Mouse (Mus musculus) gastrocnemius, adult 18-20 months (tissue): ENCODE measurements around the gene Slc17a4. TPM values are rescaled to one million over a fixed set of nuclear protein-coding genes. Genes with fewer than 3 reads are reported as not detected.

Experiments used
- DNase-seq: peaks from one replicate; pipeline ENCODE4 v3.0.0; 2021; ENCODE audit warnings: low spot score
- long read RNA-seq, 2 experiments: library from polyadenylated mRNA; stranded (forward); transcript quantifications; one replicate each; pipeline ENCODE4 v2.0.0; 2021
- total RNA-seq, 2 experiments: library from RNA; stranded (reverse); gene quantifications; 2 replicates each; pipeline ENCODE4 v1.2.3; 2021

Slc17a4 gene
- under 1 TPM in 1 of 2 experiments, not detected in 1; 0.09 TPM for total RNA-seq
- long read RNA-seq, experiment 1, result 0 reads
- long read RNA-seq, experiment 2, result 0 reads

DNA sequence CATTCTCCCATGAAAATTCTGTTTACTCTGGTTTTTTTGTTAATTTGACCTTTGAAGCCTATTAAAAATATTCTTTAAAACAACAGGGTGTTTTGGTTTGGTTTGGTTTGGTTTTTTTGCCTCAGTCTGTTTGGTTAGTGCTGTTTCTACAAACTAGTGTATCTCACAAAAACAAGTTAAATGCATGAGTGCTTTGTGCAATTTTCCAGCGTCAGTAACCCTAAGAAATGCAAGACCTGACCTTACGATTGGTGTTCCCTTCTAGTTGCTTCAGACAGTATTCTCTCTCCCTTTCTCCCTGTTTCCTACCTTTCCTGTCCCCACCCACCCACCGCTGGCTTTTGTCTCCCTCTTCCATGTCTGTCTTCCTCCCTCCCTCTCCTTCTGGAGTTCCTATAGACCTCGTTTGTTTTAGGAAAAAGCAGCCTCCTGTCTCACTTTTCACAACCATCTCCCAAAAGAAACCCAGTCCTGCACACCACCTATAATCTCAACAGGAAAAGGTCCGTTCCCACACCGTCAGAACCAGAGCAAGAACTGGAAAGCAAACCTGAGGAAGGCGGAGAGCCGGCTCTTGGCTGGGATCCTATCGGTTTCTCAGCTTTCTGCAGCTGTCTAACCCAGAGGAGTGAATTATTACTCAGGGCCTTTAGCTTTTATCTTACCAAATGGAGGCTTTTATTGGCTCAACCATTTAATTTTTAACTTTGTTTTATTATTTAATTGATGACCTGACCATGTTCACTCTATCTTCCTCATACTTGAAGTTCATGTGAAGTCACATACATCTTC, at the start of gene Slc17a4:
Gene Slc17a4, minus strand, starts transcription at position 634 of the 792 bp plus-strand sequence.
- DNase-seq, result no peak

DNA sequence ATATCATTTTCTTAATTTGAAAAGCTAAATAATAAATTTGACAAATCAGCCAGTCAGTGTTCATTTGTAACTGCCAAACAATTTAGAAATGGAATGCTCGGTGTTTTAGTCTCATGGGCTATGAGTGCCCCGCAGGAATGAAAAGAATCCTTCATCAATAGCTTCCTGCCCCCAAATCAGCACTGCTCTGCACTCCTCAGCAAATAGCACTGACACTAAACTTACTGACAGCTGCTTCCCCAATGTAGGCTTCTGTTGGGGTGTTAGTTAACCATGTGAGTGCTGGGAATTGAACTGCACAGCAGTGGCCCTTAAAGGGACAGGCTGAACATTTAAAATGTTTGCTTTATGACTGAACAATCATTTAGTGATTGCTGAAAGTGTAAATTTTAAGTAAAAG, 45.0 kb upstream of the Slc17a4 start:
- no peak for DNase-seq

DNA sequence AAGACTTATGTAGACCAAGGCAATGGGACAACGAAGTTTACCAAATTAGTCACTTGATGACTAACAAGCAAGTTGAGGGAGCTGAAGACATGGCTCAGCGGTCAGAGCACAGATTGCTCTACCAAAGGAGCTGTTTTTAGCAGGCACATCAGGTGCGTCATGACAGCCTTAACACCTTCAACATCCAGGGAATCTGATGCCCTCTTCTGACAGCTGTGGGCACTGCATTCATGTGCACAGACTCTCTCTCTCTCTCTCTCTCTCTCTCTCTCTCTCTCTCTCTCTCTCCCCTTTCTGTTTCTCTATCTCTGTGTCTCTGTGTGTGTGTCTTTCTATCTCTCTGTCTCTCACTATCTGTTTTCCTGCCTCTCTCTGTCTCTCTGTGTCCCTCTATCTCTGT, 36.1 kb upstream of the Slc17a4 start:
- peak; percentile 7 for DNase-seq

DNA sequence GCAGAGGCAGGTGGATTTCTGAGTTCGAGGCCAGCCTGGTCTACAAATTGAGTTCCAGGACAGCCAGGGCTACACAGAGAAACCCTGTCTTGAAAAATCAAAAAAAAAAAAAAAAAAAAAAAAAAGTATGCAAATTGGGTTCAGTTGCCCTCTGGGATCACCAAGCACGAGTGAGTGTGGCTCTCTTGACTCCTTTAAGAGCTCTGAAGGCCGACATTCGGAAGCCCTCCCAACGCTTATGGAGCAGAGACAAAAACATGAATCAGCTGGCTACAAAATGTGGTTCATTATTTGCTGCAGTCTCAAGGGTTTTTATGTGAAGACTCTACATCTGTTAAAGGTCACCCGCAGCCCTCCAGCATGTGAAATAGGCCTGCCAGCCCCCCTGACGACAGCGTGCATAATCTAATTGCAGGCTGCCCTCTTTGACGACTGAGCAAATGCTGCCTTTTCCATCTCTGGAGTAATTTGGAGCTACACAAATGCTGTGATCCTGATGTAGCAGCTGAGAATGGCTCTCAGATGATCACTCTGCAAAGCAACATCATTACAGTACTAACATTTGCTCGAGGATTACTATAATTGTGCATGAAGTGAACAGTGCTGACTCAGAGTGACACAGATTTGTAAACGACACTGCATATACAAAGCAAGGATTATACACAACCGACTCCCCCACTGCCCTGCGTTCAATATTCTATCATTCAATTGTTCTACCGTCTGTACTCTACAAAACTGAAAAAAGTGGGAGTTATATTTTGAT, 34.9 kb upstream of the Slc17a4 start:
- DNase-seq, result no peak

DNA sequence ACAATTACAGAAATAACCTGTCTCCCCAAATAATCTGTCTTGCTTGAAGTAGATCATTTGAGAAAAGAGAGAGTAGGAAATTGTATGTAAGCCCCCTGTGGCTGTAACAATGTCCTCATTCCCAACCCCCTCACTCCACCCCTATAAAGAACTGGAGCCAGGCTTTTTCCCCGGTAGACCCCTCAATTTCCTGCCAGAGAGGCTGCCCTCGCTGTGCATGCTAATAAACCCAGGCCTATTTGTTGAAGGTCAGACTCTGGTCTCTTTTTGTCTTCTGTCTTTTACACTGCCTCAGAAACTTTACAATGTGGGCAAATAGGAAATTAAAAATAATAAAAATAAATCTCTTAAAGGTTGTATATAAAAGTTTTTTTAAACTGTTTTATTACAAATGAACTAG, 31.4 kb upstream of the Slc17a4 start:
- DNase-seq, result no peak

DNA sequence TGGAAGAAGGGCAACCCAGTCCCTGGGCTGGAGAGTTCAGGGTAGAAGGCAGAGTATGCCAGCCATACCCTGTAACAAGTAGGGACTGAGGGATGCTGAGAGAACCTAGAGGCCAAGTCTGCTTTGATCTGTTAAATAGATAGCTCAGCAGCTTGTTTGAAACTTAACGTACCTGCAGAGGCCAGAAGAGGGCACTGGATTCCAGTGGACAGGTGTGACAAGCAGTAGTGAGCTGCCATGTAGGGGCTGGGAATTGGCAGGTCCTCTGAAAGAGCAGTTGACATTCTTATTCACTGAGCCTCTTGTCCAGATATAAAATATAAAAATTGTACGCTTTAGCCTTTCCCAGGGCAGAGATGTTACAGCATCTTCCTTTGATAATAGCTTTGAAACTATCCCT, 28.1 kb upstream of the Slc17a4 start:
- no peak for DNase-seq

DNA sequence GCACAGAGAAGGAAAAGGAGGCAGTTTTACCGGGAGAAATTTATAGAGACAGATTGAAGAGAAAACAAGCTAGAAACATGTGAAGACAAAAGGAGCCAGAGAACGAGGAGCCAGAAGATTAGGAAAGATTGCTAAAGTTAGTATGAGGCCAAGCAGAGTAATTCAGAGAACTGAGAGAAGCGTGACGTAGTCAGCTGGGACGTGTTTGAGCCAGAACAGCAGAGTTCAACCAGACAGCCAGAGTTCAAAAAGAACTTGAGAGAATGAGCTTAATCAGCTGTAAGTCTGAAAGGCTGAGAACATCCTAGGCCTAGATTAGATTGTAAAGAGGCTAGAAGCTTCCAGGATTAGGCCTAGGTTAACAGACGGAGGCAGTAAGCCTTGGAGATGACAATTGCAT, 25.5 kb upstream of the Slc17a4 start:
- DNase-seq, result peak; percentile 9

DNA sequence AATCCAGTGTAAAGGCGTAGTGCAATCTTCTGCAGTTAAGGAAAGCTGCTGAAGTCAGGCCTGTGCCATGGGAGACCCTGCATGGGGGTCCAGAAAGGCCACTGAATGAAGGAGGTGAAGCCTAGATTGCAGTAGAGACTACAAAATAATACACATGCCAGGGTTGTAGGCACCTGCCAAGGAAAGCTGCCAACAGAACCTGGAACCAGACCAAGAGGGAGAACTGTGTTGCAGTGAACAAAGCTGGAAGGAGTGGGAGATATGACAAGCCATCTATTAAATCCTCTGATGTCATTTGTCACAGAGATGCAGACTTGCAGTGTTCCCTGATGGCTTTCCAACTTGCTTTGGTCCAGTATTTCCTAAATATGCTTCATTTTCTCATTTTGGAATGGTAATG, 23.9 kb upstream of the Slc17a4 start:
- no peak for DNase-seq

DNA sequence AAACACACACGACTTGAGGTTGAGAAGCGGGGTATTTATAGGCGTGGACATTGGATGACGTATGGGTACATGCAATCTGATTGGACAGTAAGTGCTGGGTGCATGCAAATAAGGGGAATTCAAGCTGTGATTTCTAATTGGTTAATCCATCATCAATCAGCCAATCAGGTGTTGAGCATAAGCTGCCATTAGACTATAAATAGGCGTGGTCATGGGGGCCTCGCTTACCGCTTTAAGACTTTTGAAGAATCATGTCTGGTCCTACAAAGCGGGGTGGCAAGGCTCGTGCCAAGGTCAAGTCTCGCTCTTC, 19.4 kb upstream of the Slc17a4 start, which contains the start of gene Hist1h2aa:
Gene Hist1h2aa, plus strand, starts transcription at position 252 of the 310 bp plus-strand sequence.
- no peak for DNase-seq

DNA sequence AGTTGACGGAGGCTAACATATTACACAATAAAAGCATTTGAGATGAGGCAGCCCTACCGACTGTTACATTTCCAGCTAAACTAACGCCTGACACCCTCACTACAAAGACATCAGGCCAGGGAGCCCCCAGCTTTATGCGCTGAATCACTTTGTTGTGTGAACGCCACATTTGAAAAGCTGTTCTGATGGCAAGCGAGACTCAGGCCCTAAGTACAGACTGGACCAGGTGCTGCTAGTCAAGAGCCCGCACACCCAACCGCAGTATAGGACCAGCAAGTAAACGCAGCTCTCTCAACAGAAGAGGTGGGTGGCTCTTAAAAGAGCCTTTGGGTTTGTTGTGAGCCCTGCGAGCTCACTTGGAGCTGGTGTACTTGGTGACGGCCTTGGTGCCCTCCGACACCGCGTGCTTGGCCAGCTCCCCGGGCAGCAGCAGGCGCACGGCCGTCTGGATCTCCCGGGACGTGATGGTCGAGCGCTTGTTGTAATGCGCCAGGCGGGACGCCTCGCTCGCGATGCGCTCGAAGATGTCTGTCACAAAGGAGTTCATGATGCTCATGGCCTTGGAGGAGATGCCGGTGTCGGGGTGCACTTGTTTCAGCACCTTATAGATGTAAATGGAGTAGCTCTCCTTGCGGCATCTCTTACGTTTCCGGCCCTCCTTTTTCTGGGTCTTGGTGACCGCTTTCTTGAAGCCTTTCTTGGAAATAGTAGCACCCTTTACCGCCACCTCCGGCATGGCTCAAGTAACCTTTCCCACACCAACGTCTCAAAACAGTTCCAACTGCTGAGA, 18.8 kb upstream of the Slc17a4 start, which contains the start of gene Hist1h2ba:
Gene Hist1h2ba, minus strand, starts transcription at position 736 of the 790 bp plus-strand sequence.
- no peak for DNase-seq

DNA sequence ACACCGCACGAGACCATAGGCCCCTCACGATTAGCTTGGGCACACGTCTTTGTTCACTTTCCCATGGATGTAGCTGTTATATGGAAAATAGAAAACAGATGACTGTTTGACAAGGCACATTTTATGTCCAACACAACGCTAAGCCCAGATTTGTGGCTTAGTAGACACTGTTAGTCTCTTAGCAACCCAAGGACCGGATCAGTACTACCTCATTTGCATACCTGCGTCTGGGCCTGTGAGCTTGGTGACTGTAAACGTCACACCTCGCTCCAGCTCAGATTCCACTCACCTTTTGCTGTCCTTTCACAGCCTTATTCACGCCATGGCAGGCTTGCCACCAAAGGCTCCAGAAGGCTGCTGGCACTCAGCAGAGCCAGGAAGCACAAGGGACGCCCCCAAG, 16.1 kb upstream of the Slc17a4 start:
- DNase-seq, result no peak

DNA sequence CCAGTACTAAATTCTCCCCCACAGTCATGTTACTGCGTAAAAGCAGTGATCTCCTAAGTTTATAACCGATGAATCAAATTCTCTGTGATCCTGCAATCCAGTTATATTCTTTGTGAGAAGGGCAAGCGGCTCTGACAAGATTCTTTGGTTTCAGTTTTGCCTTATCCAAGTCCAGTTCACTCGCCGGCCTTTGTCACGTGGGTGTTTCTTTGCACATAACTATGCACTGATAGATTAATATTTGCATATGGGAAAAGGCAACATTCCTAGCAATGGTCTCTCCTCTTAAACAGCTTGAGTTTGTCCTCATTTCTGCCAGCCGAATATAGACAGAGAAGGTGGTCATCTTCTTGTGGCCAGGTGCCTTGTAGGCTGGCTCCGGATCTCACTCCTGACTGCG, 15.7 kb upstream of the Slc17a4 start:
- no peak for DNase-seq

DNA sequence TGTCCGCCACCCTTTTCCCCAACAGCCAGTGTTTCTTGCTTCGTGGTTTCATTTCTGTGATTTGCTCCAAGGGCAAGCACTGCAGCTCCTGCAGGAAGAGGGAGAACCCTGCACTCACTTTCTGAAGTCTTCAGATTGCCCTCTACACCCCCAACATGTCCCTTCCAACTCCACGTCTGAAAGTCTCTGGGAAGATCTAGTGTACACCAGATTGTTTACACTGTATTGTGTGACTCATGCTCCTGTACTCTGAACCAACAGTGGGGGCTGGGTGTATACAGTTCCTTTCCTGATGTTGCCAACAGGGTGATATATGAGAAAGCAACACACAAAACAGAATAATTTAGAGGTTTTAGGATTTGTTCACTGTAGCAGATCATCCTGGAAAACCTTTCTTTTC, 13.8 kb upstream of the Slc17a4 start:
- DNase-seq, result no peak

DNA sequence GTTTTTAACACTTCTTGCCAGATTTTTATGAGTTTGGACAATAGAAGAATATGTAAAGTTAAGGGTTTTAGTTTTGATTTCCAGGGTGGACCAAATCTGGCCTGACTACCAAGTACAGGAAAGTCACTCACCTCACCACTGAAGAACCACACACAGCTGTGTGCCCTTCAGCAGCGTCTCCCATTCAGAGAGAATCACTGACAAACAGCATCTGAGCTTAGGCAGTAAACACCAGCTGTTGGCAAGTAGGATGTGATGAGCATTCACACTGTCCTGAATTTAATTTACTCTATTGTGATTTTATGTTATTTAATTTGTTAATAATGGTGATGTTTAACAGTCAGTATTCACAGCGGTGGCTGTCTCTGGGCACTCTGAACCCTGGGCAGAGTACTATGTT, 11.0 kb upstream of the Slc17a4 start:
- DNase-seq, result no peak

DNA sequence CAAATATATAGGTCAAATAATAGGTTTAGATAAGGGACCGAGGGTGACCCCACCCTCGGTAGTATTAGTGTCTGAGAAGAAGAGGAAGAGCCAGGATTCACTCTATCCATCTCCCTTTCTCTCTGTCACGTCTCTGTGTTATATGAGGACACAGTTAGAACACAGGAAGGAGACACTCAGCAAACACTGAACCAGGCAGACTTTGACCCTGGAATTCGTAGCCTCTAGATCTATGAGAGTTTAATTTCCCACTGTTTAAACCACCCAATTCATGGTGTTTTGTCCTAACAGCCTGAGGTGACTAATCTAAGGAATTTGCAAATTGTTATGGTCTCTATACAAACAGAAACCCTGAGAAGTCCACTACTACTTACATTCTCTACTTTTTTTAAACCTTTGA, 2.9 kb upstream of the Slc17a4 start:
- no peak for DNase-seq

DNA sequence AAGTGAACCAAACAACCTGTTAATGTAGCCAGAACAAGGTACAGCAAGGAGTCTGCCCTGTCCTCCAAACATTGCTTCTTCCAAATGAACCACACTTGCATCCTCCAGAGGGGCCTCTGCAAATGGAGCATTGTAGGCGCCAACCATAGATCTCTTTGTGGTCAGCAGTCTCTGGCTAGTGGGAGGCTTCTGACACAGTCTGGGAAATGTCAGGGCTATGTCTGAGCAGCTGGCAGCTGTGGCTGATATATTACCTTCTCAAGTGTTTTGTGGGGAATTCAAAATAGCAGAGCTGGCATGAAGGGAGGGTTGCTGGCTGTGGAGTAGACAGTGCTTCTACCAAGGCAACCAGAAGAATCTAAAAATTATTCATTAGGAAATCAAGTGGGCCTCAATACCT, 1.3 kb upstream of the Slc17a4 start:
- peak; percentile 13 for DNase-seq

DNA sequence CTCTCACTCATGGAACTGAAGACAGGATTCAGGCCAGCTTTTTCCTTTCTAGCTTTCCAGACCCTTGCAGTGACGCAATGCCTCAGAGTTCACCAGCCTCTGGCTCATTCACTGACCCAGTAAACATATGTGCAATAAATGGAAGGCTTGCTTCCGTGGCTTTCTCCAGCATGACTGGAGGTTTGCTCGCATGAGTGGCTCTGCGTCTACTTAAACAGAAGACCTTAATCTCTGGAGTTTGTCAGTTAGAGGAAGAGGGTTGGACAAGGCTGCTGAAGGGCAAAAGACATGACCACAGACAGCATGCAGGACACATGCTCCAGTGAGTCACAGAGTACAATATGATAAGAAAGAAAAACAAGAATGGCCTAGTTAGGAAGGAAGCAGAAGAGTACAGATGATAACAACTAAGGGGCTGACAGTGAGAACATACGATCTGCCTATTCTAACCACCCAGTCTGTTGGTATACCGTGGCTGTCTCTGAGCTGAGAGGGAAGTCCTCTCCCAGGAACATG, 960 bp downstream of the Slc17a4 start:
- DNase-seq, result no peak

DNA sequence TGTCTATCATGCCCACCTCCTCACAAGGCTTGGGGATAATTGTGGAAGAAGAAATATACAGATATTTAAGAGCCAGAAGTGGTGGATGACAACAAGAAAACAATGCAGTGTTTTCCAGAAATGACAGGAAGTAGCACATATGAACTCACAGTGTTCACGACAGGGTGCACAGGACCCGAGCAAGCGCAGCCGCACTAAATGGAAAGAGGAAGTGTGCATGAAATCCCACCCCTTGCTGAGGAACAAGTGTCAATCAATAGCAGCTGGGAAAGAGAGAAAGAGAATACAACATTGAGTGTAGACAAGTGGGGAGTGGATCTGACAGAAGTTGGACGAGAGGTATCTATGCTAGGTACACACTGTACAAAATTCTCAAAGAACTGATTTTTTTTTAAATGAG, 3.5 kb downstream of the Slc17a4 start:
- DNase-seq, result no peak

DNA sequence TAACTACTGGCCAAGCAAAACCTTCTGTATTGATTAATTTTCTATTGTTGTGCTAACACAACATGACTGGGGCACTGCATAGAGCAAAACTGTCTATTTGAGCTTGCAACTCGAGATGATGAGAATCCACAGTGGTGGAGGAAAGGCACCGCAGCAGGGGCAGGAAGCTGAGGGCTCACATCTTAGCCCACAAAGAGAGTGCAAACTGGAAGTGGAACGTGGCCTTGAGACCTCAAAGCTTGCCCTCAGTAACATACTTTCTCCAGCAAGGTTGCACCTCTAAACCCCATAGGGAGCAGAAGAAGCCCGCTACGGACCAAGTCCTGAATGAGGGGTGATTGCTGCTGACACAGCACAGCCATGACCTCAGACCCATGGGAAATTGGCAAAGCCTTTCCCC, 4.7 kb downstream of the Slc17a4 start:
- DNase-seq, result no peak

DNA sequence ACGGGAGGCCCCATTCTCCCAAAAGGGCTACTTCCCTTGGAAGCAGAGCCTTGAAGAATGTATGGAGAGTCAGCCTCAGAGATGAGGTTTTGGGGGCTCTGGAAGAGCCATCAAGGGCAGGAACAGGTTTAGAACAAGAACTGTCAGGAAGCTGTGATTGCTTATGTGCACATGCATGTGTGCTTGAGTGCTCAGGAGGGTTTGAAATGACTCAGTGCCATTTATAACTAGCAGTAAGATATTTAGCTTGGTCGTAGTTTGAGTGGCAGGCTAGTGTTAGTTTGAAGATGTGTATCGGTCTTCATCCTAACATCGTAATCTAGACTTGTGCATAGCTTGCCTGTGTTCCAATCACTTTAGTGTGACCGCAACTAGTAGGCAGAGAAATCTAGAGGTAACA, 7.9 kb downstream of the Slc17a4 start:
- no peak for DNase-seq

DNA sequence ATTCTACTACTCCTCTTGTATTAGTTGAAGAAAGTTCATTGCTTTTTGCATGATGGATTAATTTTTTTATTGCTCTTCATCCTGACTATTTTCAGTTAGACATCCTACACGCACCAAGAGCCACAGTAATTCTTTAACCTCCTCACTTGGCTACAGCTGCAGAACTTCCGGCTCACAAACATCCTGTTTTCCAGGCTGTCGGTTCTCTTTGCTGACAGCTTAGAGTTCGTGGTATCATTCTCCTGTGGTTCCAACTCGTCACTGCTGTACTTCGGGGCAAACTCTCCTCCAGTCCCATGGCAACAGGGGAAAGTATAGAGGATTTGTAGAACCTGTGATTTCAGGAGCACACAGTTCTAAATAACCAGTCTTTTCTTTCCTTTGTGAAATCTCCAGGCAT, 16.6 kb downstream of the Slc17a4 start:
- DNase-seq, result no peak

DNA sequence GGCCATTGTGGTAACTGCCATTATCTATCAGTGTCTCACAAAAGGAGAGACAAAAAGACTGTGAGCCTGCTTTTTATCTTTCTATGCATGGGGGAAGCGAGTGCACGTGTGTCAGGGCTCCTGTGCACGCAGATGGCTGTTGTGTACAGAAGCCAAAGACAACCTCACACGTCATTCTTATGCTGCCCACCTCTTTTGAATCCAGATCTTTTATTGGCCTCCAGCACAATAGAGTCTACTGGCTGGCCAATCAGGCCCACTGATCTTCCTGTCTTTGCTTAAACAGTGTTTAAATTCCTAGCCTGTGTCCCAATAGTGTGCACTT, 21.6 kb downstream of the Slc17a4 start:
- DNase-seq, result no peak
